Mouse (Mus musculus) heart, postnatal 0 days (tissue): ENCODE measurements at regions not wholly inside any gene's neighbourhood (a gene's known extent, or its start where the extent isn't known, plus 50 kb on each side); places are given as distances from the start of the nearest gene placed in this dataset.

Experiments used
- ATAC-seq: fragments of 200-750 bp; cut with Nextera tagmentation; 2 replicates; pipeline ENCODE4 v1.8.0; 2017; ENCODE audit warnings: low read depth, moderate number of reproducible peaks, moderate library complexity; ENCODE audit not compliant: insufficient read depth
- DNase-seq: peaks from one replicate; pipeline ENCODE4 v3.0.0-alpha.2; 2016; ENCODE audit warnings: low spot score
- H3K27ac ChIP-seq: fragments of 300-500 bp; sonication (generic); 2 replicates; pipeline ENCODE4 v1.5.1; 2014; ENCODE audit warnings: low read depth, mild to moderate bottlenecking
- H3K27me3 ChIP-seq: fragments of 300-500 bp; sonication (generic); 2 replicates; pipeline ENCODE4 v1.6.1; 2014; ENCODE audit warnings: low read length, mixed read lengths; ENCODE audit not compliant: control insufficient read depth, insufficient read depth
- H3K36me3 ChIP-seq: fragments of 300-500 bp; sonication (generic); replicated peaks from 2 replicates; pipeline ENCODE4 v1.6.1; 2014; ENCODE audit warnings: low read length, mixed read lengths; ENCODE audit not compliant: control insufficient read depth, insufficient read depth
- H3K4me1 ChIP-seq: fragments of 300-500 bp; sonication (generic); 2 replicates; pipeline ENCODE4 v1.6.1; 2014; ENCODE audit warnings: antibody characterized with exemption; ENCODE audit not compliant: control insufficient read depth, insufficient read depth
- H3K4me2 ChIP-seq: fragments of 300-500 bp; sonication (generic); 2 replicates; pipeline ENCODE4 v1.6.1; 2014; ENCODE audit warnings: low read depth, mild to moderate bottlenecking, low read length, moderate library complexity
- H3K4me3 ChIP-seq: fragments of 300-500 bp; sonication (generic); 2 replicates; pipeline ENCODE4 v1.5.1; 2014; ENCODE audit warnings: low read depth, low read length
- H3K9ac ChIP-seq: fragments of 300-500 bp; sonication (generic); replicated peaks from 2 replicates; pipeline ENCODE4 v1.6.1; 2014; ENCODE audit warnings: low read depth, low read length, mixed read lengths
- H3K9me3 ChIP-seq: fragments of 300-500 bp; sonication (generic); replicated peaks from 2 replicates; pipeline ENCODE4 v1.6.1; 2016; ENCODE audit warnings: low read length; ENCODE audit not compliant: control insufficient read depth
- CTCF ChIP-seq: IDR thresholded peaks from 2 replicates; pipeline ENCODE4 v1.5.1; 2016; ENCODE audit warnings: antibody characterized with exemption, control low read depth, low read depth
- EP300 ChIP-seq: IDR thresholded peaks from 2 replicates; pipeline ENCODE4 v1.6.1; 2016; ENCODE audit warnings: antibody characterized with exemption, low read depth
- WGBS: fragments of 180-500 bp; shearing (Covaris S2); extraction: QIAGEN DNeasy Blood & Tissue Kit; methylation state at CpG from one replicate; pipeline ENCODE4 v1.1.7; 2014; 5-methylcytosine and 5-hydroxymethylcytosine counted together

DNA sequence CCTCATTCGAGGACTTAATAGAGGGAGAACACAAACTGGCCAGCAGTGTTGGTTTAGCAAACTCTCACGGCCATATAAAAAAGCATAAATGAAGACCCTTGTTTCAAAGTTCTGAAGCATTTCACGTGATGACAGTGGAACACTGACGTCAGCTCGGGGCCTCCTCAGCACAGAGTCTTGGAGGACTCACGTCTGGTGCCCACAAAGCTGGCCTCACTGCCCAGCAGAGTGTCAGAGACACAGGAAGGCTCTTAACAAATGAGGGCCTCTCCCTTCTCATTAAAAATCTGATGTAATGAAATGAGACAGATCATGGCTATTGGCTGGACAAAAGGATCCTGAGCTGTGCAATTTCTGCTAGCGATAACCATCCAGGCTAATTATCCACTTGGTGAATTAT lies 330.6 kb downstream of the Wdr11 start:
- WGBS = 74% methylated on average over 7 of the region's 7 CpGs
- H3K27me3 ChIP-seq = no peaks in the 10 kb centered on the region
- no peak overlapping the region for H3K4me3 ChIP-seq
- no peak for TF ChIP-seq EP300
- TF ChIP-seq CTCF = no peak
- no peaks in the 10 kb centered on the region for H3K9me3 ChIP-seq
- DNase-seq = no peak
- H3K27ac ChIP-seq = no peak overlapping the region
- H3K4me1 ChIP-seq = no peaks in the 10 kb centered on the region
- H3K36me3 ChIP-seq = no peaks in the 10 kb centered on the region
- ATAC-seq = no peak
- no peak overlapping the region for H3K4me2 ChIP-seq
- H3K9ac ChIP-seq = no peak overlapping the region

DNA sequence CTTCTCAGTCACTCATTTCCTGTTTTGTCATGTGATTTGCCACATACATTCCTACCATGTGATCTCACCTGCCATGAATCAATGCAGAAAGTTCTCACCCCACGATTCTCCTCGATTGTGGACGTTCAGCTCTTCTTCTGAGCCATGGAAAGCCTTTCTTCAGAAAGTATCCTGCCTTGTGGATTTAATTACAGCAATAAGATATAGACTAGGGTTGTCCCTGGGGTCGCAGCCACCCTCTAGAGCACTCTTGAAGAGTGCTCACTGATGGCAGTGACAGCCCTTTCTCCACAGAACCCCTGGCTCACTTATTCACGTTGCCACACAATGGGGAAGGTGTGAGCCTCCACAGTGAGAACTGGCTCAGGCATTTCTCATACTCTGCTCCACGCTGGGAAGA lies 345.1 kb downstream of the Wdr11 start:
- Histone ChIP-seq H3K27me3 (no peaks in the 10 kb centered on the region), H3K4me3 (no peak overlapping the region), H3K4me1 (no peaks in the 10 kb centered on the region), H3K9me3 (no peaks in the 10 kb centered on the region), H3K36me3 (no peaks in the 10 kb centered on the region), H3K27ac (no peak overlapping the region), H3K9ac (no peak overlapping the region), H3K4me2 (no peak overlapping the region)
- ATAC-seq (no peak), DNase-seq (no peak)
- WGBS = 70% methylated on average over 6 of the region's 6 CpGs
- TF ChIP-seq CTCF = no peak
- no peak for TF ChIP-seq EP300

DNA sequence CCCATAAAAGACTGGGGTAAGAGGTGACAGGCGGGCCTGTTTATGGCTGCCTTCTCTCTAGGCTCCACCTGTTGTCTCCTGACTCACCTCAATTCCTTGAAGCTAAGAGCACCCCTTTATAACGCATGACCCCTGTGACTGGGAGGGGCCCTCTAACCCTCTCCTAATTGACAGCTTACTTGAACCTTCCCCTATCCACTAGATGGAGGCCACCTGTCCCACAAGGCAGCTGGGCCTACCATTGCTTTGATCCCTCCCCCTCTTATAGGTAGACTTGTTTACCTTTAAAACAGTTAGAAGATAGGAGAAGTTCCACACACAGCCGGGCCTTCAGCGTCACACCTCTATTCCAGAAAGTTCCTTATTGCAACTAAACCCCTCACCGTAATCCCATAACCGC lies 346.1 kb downstream of the Wdr11 start:
- ATAC-seq = no peak
- Histone ChIP-seq H3K9ac (no peak overlapping the region), H3K4me1 (no peaks in the 10 kb centered on the region), H3K27me3 (no peaks in the 10 kb centered on the region), H3K4me2 (no peak overlapping the region), H3K27ac (no peak overlapping the region), H3K36me3 (no peaks in the 10 kb centered on the region), H3K4me3 (no peak overlapping the region), H3K9me3 (no peaks in the 10 kb centered on the region)
- TF ChIP-seq CTCF (no peak), EP300 (no peak)
- WGBS = 87% methylated on average over 6 of the region's 6 CpGs
- DNase-seq = no peak

DNA sequence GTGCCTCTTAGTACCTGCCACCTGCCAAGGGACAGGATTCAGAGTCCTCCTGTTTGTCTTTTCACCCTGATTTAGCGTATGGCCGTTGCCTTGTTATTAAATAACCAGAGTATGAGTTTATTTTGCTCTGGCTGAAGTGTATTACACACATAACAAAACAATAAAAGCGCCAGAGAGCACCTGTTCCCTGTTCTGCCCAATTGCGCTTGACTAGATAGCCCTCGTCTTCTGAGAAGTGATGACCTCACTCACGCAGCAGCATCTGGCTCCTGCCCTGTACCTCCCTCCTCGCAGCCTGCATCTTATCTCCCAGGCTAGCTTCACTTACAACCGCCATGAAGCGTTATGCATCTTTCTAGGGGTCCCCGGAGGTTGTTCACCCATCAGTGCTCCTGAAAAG lies 346.5 kb downstream of the Wdr11 start:
- ATAC-seq (no peak), DNase-seq (no peak)
- Histone ChIP-seq H3K4me3 (no peak overlapping the region), H3K36me3 (no peaks in the 10 kb centered on the region), H3K27ac (no peak overlapping the region), H3K4me1 (no peaks in the 10 kb centered on the region), H3K9ac (no peak overlapping the region), H3K27me3 (no peaks in the 10 kb centered on the region), H3K9me3 (no peaks in the 10 kb centered on the region), H3K4me2 (no peak overlapping the region)
- 69% methylated on average over 10 of the region's 10 CpGs for WGBS
- TF ChIP-seq CTCF (no peak), EP300 (no peak)

DNA sequence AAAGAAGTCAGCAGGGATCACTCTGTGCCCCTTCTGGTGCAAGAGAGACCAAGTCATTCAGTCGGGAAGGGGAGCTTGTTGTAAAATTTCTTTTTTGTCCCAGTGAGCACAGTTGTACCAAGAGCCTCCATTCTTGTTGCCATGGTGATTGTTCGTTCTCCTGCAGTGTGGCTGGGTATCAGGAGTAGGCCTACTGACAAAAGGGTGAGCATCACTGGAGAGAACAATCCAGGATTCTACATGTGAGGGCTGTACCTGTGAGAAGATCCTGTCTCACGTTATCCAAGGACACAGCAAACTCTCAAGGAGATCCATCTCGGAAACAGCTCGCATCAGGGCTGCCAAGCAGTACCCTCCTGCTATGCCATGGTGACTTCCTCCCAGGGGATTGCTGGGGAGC lies 347.6 kb downstream of the Wdr11 start:
- TF ChIP-seq EP300 (no peak), CTCF (no peak)
- 85% methylated on average over 5 of the region's 5 CpGs for WGBS

DNA sequence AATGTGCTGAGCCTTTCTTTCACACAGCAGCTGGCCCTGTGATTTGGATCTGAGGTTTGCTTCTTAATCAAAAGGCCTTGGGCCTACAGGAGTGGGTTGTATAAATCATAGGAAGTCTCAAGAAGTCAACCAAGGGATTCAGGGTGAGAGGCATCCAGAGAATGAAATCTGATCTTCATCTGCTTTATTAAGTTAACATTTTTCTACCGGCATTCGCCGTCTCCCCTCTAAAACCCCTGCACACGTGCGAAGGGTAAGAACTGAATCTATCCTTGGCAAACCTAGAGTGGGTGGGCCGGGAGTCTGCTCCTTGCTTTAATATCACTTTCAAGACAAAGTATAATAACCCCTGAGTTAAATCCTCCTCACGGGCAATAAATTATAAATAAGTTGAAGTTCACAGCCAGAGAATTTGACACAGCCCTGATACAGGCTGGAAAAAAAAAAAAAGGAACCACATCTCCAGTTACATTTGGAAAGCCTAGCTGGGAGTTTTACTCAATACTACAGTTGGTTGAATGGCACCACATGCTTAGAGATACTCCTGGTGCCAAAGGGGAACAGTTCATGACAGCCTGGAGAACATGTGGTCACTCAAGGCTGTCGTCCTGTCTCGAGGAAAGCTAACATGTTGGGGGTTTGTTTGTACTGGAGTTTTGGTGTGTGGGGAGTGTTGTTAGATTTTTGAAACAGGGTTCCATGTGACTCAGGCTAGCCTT lies 349.8 kb downstream of the Wdr11 start:
- Histone ChIP-seq H3K4me2 (no peak overlapping the region), H3K36me3 (no peaks in the 10 kb centered on the region), H3K4me3 (no peak overlapping the region), H3K27ac (no peak overlapping the region), H3K9ac (no peak overlapping the region), H3K4me1 (peaks cover 7% of the 10 kb centered on the region), H3K9me3 (no peaks in the 10 kb centered on the region), H3K27me3 (no peaks in the 10 kb centered on the region)
- TF ChIP-seq CTCF = no peak
- no peak for TF ChIP-seq EP300
- DNase-seq = no peak
- no peak for ATAC-seq
- 75% methylated on average over 9 of the region's 9 CpGs for WGBS

More for the DNA sequence above, 347.6 kb downstream of the Wdr11 start:
- Histone ChIP-seq H3K36me3 (no peaks in the 10 kb centered on the region), H3K9ac (no peak overlapping the region), H3K4me2 (no peak overlapping the region), H3K9me3 (no peaks in the 10 kb centered on the region), H3K27ac (no peak overlapping the region), H3K4me1 (no peaks in the 10 kb centered on the region), H3K27me3 (no peaks in the 10 kb centered on the region), H3K4me3 (no peak overlapping the region)
- no peak for DNase-seq
- ATAC-seq = no peak
